Mouse (Mus musculus) neural tube, embryonic 13.5 days (tissue): ENCODE measurements around the gene Shroom3. TPM values are rescaled to one million over a fixed set of nuclear protein-coding genes. Genes with fewer than 3 reads are reported as not detected.

ENCODE experiments used
- ATAC-seq: fragments of 200-750 bp; cut with Nextera tagmentation; 2 replicates; pipeline ENCODE4 v1.8.0; 2017; ENCODE audit warnings: low read depth, mild to moderate bottlenecking, moderate TSS enrichment, moderate library complexity
- H3K27ac ChIP-seq: fragments of 300-500 bp; sonication (generic); replicated peaks from 2 replicates; pipeline ENCODE4 v1.5.1; 2015; ENCODE audit warnings: moderate library complexity, mild to moderate bottlenecking, inconsistent platforms
- H3K27me3 ChIP-seq: fragments of 300-500 bp; sonication (generic); 2 replicates; pipeline ENCODE4 v1.6.1; 2015; ENCODE audit warnings: mild to moderate bottlenecking, inconsistent platforms
- H3K36me3 ChIP-seq: fragments of 300-500 bp; sonication (generic); 2 replicates; pipeline ENCODE4 v1.6.1; 2015; ENCODE audit warnings: mild to moderate bottlenecking, inconsistent platforms
- H3K4me1 ChIP-seq: fragments of 300-500 bp; sonication (generic); replicated peaks from 2 replicates; pipeline ENCODE4 v1.6.1; 2015; ENCODE audit warnings: inconsistent platforms
- H3K4me2 ChIP-seq: fragments of 300-500 bp; sonication (generic); 2 replicates; pipeline ENCODE4 v1.6.1; 2015; ENCODE audit warnings: inconsistent platforms, mild to moderate bottlenecking, moderate library complexity
- H3K4me3 ChIP-seq: fragments of 300-500 bp; sonication (generic); 2 replicates; pipeline ENCODE4 v1.5.1; 2015; ENCODE audit warnings: mild to moderate bottlenecking, inconsistent platforms
- H3K9ac ChIP-seq: fragments of 300-500 bp; sonication (generic); 2 replicates; pipeline ENCODE4 v1.6.1; 2015; ENCODE audit warnings: moderate library complexity, mild to moderate bottlenecking, inconsistent platforms
- H3K9me3 ChIP-seq: fragments of 300-500 bp; sonication (generic); 2 replicates; pipeline ENCODE4 v1.6.1; 2016; ENCODE audit warnings: inconsistent platforms
- WGBS: fragments of 180-500 bp; shearing (Covaris S2); methylation state at CpG from one replicate; pipeline ENCODE4 v1.1.7; 2015; 5-methylcytosine and 5-hydroxymethylcytosine counted together
- polyA plus RNA-seq: library from polyadenylated mRNA; unstranded; fragments of >200 nt; fragmentation: Nextera tagmentation; extraction: Ambion mirVana; gene quantifications from 2 replicates; pipeline ENCODE4 v1.2.1, GENCODE M21; 2015

Shroom3 gene
- polyA plus RNA-seq, 1 experiment from 2014 or later: 1.7 TPM

DNA sequence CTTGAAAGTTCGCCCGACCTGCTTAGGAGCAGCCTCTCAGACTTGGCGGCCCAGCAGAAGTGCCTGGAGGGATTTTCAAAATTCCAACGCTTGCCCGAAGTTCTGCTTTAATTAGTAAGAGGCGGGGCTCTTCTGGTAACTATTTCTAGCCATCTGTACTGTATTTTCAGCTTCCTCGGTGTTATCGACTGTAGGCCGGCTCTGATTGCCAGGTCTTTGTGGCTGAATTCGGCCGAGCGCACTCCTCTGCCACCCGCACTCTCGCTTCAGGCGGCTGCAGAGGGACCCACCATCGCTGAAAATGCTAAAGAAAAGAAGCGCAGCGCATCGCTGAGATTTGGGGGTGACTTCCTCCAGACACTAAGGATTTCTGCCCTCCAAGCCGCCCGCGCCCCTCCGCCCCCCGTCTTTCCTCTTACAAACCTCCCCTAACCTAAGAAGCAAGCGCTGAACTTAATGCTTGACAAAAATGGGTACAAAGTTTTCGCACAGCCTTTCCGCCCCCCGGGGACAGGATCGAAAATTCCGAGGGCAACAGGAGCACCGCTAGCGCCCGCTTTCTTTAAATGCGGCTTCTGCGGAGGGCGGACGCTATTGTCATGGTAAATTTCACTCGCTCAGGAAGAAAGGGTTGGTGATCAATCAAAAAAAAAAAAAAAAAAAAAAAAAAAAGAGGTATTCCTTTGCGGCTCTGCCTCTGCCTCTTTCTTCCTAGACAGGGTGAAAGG is 450 bp upstream of the Shroom3 start:
- H3K27me3 ChIP-seq: 0 out of 2 replicates have a peak, but pooled peaks cover 10% of the 10 kb centered on the region
- H3K36me3 ChIP-seq: no peaks in the 10 kb centered on the region
- H3K4me3 ChIP-seq: peak overlapping the region; percentile 55
- ATAC-seq: 0 out of 2 replicates have a peak, but pooled peaks have one; percentile 24
- 1% methylated on average over 39 of the region's 39 CpGs for WGBS
- H3K9ac ChIP-seq: peak overlapping the region; percentile 77
- H3K27ac ChIP-seq: peak overlapping the region; percentile 52
- H3K4me1 ChIP-seq: peaks cover 15% of the 10 kb centered on the region
- peak overlapping the region; percentile 98 for H3K4me2 ChIP-seq
- no peaks in the 10 kb centered on the region for H3K9me3 ChIP-seq

DNA sequence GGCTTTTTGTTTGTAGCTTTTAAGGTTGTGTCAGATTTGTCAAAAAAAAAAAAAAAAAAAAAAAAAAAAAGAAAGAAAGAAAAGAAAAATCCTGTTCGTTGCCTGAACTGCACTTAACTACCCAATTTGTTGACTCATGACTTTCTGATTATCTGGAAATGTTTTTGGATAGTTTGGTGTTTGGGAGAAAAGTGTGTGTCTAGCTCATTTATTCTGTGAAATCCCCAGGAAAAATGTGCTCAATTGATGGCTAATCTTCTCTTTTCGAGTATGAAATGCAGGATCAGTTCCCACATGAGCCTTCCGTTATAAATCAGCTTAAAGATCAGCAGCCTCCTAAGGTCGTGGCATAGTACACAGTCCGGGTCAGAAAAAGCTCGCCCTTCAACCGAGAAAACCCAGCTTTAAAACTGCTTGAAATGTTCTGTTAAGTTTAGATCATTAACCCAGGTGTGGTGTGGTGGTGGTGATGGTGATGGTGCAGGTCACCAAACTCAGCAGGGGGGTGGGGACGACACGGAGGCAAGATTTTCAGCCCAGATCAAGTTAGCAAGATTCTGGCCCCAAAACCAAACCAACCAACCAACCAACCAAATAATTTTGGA is 738 bp downstream of the Shroom3 start:
- Histone ChIP-seq H3K27me3 (0 out of 2 replicates have a peak, but pooled peaks cover 10% of the 10 kb centered on the region), H3K9me3 (no peaks in the 10 kb centered on the region), H3K4me2 (peak overlapping the region; percentile 98), H3K4me3 (peak overlapping the region; percentile 55), H3K36me3 (no peaks in the 10 kb centered on the region), H3K4me1 (peaks cover 15% of the 10 kb centered on the region), H3K27ac (no peak overlapping the region; the same call in 1 of the 2 replicates), H3K9ac (no peak overlapping the region)
- 18% methylated on average over 9 of the region's 9 CpGs for WGBS
- ATAC-seq: no peak

DNA sequence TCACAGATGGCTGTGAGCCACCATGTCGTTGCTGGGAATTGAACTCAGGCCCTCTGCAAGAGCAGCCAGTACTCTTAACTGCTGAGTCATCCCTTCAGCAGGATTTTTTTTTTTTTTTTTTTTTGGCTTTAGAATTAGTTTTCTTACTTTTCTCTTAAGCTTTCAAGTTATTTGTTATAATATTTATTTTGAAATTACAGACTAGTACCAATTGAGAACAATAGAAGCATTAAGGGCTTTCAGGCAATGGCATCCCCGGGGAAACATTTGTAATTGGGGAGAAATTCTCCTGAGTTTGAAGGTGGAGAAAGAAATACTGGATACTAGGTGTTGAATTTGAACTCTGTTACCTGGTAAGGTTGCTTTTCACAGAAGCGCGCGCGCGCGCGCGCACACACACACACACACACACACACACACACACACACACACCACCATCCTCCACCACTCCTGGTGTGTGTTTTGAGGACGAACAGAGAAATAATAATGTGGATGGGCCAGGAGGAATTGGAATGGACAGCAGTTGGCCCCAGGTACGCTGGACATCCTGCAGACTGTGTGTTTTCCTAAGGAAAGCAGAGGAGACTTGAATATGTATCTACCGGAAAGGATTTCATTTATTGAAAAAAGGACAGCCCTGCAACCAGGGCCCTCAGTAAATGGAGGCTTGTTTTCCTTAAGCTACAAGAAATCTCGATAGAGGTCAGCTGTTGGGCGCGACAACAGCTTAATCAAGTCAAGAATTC is 1.7 kb downstream of the Shroom3 start:
- Histone ChIP-seq H3K9ac (no peak overlapping the region), H3K4me2 (peak overlapping the region; percentile 22), H3K27ac (no peak overlapping the region), H3K4me1 (peaks cover 12% of the 10 kb centered on the region), H3K4me3 (0 out of 2 replicates have a peak overlapping the region, but pooled peaks have one; percentile 1), H3K27me3 (0 out of 2 replicates have a peak, but pooled peaks cover 10% of the 10 kb centered on the region), H3K9me3 (no peaks in the 10 kb centered on the region), H3K36me3 (no peaks in the 10 kb centered on the region)
- no peak for ATAC-seq
- 91% methylated on average over 16 of the region's 16 CpGs for WGBS

DNA sequence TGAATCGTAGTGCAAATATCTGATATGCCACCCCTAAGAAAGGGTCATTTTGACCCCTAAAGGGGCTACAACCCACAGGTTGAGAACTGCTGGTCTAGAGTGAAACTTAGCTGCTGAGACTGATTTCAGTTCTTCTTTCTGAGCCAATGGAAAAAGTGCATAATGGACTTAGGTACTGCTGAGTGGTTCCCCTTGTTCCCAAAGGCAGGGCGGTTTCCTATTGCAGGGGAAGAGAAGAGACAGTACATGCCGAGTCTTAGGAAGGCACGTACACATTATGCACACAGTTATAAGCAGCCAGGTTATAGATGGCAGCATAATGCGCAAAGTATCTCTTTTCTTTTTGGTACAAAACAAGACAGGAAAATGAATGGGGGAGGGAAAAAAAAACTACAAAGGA is 4.9 kb downstream of the Shroom3 start:
- Histone ChIP-seq H3K9ac (no peak overlapping the region), H3K9me3 (no peaks in the 10 kb centered on the region), H3K4me3 (no peak overlapping the region), H3K4me2 (no peak overlapping the region), H3K27me3 (0 out of 2 replicates have a peak, but pooled peaks cover 4% of the 10 kb centered on the region), H3K4me1 (peaks cover 5% of the 10 kb centered on the region), H3K36me3 (no peaks in the 10 kb centered on the region), H3K27ac (no peak overlapping the region)
- 84% methylated on average over 5 of the region's 5 CpGs for WGBS
- no peak for ATAC-seq

DNA sequence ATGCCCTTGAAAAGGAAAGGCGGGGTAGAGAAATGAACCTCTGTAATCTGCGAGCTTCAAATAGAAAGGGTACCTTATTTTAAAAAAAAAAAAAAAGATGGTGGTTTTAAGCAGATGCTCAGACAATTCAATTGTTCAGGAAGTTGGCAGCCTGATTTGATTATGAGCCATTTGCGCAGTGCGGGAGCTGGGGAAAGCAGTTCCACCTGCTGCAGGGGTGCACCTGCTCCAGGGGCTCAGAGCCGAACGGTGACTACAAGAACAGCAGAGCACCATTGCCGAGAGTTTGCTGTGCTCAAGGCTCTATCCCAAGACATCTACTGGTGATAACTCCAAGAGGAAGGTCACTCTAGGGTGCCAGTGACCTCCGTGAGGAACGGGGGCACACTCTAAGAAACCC is 5.3 kb downstream of the Shroom3 start:
- WGBS: 86% methylated on average over 9 of the region's 9 CpGs
- H3K4me1 ChIP-seq: peaks cover 1% of the 10 kb centered on the region

DNA sequence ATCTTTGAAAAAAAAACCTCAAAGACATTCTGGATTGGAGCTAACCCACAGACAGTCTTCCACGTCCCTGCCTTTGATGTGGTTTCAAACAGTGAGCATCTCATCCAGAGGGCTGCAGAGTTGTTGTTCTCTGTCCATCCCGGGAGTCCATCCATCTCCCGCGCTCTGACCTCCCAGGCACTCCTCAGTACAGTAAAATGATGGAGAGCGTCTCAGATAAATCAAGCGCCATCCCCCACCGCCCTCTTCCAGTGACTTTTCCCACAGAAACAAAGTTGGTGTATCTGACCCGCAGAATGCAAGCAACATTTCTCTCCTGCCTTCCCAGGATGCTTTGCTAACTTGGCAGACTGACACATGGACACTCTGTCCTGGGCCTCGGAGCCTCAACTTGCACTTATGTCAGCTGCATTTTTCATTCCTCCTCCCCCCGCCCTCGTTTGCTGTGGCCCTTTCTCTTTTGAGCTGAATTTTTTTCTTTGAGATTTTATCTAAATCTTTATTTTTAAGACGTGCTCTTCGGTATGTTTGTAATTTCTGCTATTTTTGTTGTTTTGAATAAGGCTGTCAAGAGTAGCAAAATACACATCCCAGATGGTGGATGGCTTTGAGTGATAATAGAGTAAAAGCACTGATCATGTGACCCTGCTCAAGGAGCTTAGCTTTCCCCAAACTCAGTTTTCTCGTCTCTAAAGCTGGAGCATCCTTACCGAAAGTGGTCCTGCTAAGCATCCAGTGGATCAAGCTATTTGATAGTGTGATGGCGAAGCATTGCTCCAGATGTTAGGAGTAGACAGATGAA is 9.2 kb downstream of the Shroom3 start:
- Histone ChIP-seq H3K4me2 (no peak overlapping the region), H3K36me3 (no peaks in the 10 kb centered on the region), H3K27ac (no peak overlapping the region), H3K27me3 (no peaks in the 10 kb centered on the region), H3K4me3 (no peak overlapping the region), H3K9me3 (no peaks in the 10 kb centered on the region), H3K9ac (no peak overlapping the region), H3K4me1 (0 out of 2 replicates have a peak, but pooled peaks cover 4% of the 10 kb centered on the region)
- 59% methylated on average over 16 of the region's 16 CpGs for WGBS
- no peak for ATAC-seq

More for the DNA sequence above, 5.3 kb downstream of the Shroom3 start:
- H3K9me3 ChIP-seq: no peaks in the 10 kb centered on the region
- no peak for ATAC-seq
- no peak overlapping the region for H3K4me2 ChIP-seq
- 0 out of 2 replicates have a peak, but pooled peaks cover 4% of the 10 kb centered on the region for H3K27me3 ChIP-seq
- H3K9ac ChIP-seq: no peak overlapping the region
- no peaks in the 10 kb centered on the region for H3K36me3 ChIP-seq
- H3K4me3 ChIP-seq: no peak overlapping the region
- no peak overlapping the region for H3K27ac ChIP-seq

DNA sequence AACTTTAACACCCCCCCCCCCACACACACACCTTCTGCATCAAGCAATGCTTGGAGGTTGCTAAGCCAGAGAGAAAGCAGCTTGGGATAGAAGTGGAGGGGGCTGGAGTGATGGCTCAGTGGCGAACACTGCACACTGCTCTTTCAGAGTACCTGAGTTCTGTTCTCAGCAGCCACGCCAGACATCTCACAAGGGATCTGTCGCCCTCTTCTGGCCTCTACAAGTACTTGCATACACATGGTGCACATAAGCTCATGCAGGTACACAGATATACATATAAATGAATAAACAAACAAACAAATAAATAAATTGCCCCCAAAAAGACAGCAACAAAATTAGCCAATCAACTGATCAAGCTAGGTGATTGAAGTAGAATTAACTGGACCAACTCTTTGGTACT is 10.5 kb downstream of the Shroom3 start:
- Histone ChIP-seq H3K9me3 (no peaks in the 10 kb centered on the region), H3K4me2 (no peak overlapping the region), H3K36me3 (no peaks in the 10 kb centered on the region), H3K27me3 (no peaks in the 10 kb centered on the region), H3K4me1 (peaks cover 16% of the 10 kb centered on the region), H3K27ac (no peak overlapping the region), H3K4me3 (no peak overlapping the region), H3K9ac (no peak overlapping the region)
- no peak for ATAC-seq
- WGBS: 89% methylated on average over 3 of the region's 3 CpGs

DNA sequence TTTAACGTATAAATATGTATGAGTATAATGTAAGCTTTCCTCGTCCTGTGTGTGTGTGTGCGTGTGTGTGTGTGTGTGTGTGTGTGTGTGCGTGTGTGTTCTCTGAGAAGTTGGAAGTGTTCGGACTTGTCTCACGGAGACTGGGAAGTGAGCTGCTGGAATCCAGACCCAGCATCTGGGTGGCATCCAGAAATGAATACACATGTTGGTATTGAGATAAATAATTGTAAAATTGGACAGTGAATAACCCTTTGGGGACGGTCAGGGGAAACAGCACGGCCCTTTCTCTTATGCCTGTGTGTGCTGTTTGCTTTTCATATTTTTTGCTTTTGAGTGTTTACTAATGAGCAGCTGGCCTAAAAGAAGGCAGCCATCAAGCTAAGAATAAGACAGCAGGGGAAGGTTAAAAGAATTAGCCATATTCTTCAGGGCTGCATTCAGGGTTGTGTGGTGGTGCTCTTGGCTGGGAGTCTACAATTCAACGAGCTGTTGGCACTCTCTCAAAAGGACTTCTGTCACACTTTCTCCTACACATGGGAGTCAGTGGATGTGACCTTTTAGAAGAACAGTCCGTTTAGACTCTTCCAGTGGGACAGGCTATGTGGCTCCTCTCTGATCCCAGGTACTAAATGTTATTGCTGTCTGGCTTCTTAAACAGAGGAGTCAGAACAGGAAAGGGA is 11.2 kb downstream of the Shroom3 start:
- 0 out of 2 replicates have a peak overlapping the region, but pooled peaks have one; percentile 33 for H3K27ac ChIP-seq
- WGBS: 73% methylated on average over 10 of the region's 10 CpGs
- no peak for ATAC-seq

DNA sequence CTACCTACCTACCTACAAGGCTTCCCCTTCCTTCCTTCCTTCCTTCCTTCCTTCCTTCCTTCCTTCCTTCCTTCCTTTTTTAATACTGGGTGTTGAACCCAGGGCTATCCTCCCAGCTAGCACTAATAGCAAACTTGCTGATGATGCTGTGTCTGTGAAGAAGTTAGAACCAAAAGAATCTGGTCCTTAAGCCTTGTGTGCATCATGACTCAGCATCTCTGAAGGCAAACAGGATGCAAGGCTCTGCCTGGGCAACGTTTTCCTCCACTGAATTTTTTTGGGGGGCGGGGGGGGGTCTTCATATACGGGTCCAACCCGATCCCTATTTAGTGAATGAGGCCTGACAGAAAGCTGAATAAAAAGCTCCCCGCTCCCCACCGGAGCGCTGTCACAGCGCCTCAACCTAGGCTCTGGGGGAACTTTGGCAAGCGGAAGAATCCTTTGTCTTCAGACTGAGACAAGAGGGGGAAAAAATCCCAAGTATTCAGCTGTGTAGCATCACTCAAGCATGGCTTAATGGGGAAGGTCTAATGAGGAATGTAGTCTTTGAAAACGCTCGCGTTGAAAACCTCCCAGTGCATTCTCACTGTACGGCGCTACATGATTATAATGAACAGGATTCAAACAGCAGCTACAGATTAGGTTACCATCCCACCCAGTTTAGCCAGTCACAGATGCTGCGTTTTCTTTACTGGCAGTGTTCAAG is 15.0 kb downstream of the Shroom3 start:
- Histone ChIP-seq H3K9me3 (no peaks in the 10 kb centered on the region), H3K27ac (peak overlapping the region; percentile 70), H3K9ac (peak overlapping the region; percentile 58), H3K4me3 (peak overlapping the region; percentile 32), H3K4me2 (peak overlapping the region; percentile 56), H3K4me1 (peaks cover 23% of the 10 kb centered on the region), H3K36me3 (no peaks in the 10 kb centered on the region), H3K27me3 (no peaks in the 10 kb centered on the region)
- peak; percentile 64 for ATAC-seq
- under 1% methylated on average over 15 of the region's 15 CpGs for WGBS

More for the DNA sequence above, 11.2 kb downstream of the Shroom3 start:
- H3K4me1 ChIP-seq: peaks cover 23% of the 10 kb centered on the region
- H3K36me3 ChIP-seq: no peaks in the 10 kb centered on the region
- H3K4me2 ChIP-seq: no peak overlapping the region
- no peaks in the 10 kb centered on the region for H3K27me3 ChIP-seq
- no peak overlapping the region for H3K4me3 ChIP-seq
- H3K9ac ChIP-seq: no peak overlapping the region
- H3K9me3 ChIP-seq: no peaks in the 10 kb centered on the region

DNA sequence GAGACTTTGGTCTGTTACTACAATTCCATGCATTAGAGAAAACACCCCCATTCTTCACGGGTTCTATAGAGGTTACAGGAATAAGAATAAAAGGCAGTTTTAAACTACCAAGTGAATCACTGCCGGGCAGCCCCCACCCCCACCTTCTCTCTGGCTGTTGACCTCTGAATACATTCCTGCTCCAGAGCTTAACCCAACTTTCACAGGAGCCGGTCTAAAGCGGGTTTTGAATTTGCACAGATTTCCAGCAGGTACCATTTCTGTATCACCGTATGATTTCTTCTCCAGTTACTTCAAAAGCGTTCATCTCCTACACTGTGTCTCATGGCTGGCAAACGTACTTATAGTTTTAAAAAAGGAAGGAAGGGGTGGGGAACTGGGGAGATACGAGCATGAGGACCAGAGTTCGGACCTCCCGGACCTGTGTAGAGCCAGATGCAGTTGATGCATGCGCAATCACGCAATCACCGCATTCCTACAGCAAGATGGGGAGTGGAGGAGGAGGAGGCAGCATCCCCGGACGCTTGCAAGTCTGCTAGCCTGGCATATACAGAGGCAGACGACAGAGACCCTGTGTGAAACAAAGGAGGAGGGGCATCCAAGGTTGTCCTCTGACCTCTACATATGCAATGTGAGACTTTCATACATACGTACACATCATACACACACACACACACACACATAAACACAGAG is 15.7 kb downstream of the Shroom3 start:
- H3K27ac ChIP-seq: peak overlapping the region; percentile 70
- H3K4me3 ChIP-seq: peak overlapping the region; percentile 32
- H3K27me3 ChIP-seq: no peaks in the 10 kb centered on the region
- peak; percentile 81 for ATAC-seq
- no peaks in the 10 kb centered on the region for H3K36me3 ChIP-seq
- peak overlapping the region; percentile 58 for H3K9ac ChIP-seq
- WGBS: 10% methylated on average over 17 of the region's 17 CpGs
- peak overlapping the region; percentile 56 for H3K4me2 ChIP-seq
- peaks cover 23% of the 10 kb centered on the region for H3K4me1 ChIP-seq
- H3K9me3 ChIP-seq: no peaks in the 10 kb centered on the region
